Mouse (Mus musculus) kidney, embryonic 16.5 days (tissue): ENCODE measurements around the gene Gm29666. TPM values are rescaled to one million over a fixed set of nuclear protein-coding genes. Genes with fewer than 3 reads are reported as not detected.

Source experiments
- ATAC-seq: fragments of 200-750 bp; cut with Nextera tagmentation; 2 replicates; pipeline ENCODE4 v1.8.0; 2017; ENCODE audit warnings: moderate TSS enrichment; ENCODE audit not compliant: low FRiP score, low TSS enrichment
- H3K27ac ChIP-seq: fragments of 300-500 bp; sonication (generic); 2 replicates; pipeline ENCODE4 v1.5.1; 2014; ENCODE audit warnings: low read length
- H3K27me3 ChIP-seq: fragments of 300-500 bp; sonication (generic); 2 replicates; pipeline ENCODE4 v1.6.1; 2014; ENCODE audit warnings: low read length, control low read depth, mixed read lengths; ENCODE audit not compliant: insufficient read depth
- H3K36me3 ChIP-seq: fragments of 300-500 bp; sonication (generic); 2 replicates; pipeline ENCODE4 v1.6.1; 2014; ENCODE audit warnings: low read length, control low read depth, mixed read lengths; ENCODE audit not compliant: insufficient read depth
- H3K4me1 ChIP-seq: fragments of 300-500 bp; sonication (generic); 2 replicates; pipeline ENCODE4 v1.6.1; 2014; ENCODE audit warnings: low read length, control low read depth, mixed read lengths; ENCODE audit not compliant: insufficient read depth
- H3K4me2 ChIP-seq: fragments of 300-500 bp; sonication (generic); replicated peaks from 2 replicates; pipeline ENCODE4 v1.6.1; 2014; ENCODE audit warnings: low read depth, low read length
- H3K4me3 ChIP-seq: fragments of 300-500 bp; sonication (generic); 2 replicates; pipeline ENCODE4 v1.5.1; 2014; ENCODE audit warnings: mild to moderate bottlenecking, low read length
- H3K9ac ChIP-seq: fragments of 300-500 bp; sonication (generic); replicated peaks from 2 replicates; pipeline ENCODE4 v1.6.1; 2014; ENCODE audit warnings: low read length
- H3K9me3 ChIP-seq: fragments of 300-500 bp; sonication (generic); 2 replicates; pipeline ENCODE4 v1.6.1; 2016; ENCODE audit warnings: low read length, control low read depth
- WGBS: fragments of 180-500 bp; shearing (Covaris S2); extraction: QIAGEN DNeasy Blood & Tissue Kit; methylation state at CpG from one replicate; pipeline ENCODE4 v1.1.7; 2014; 5-methylcytosine and 5-hydroxymethylcytosine counted together
- polyA plus RNA-seq: library from polyadenylated mRNA; unstranded; fragments of >200 nt; fragmentation: Nextera tagmentation; extraction: Ambion mirVana; gene quantifications from 2 replicates; pipeline ENCODE4 v1.2.1, GENCODE M21; 2015

Gm29666 gene
- polyA plus RNA-seq: 0.50 and 0.95 TPM in 2 replicates

- WGBS: 93% methylated on average over 3 of the region's 3 CpGs
- Histone ChIP-seq H3K4me2 (no peak within 1 kb of the TSS), H3K9ac (no peak within 1 kb of the TSS), H3K9me3 (no peaks in the 10 kb centered on the region), H3K27me3 (no peaks in the 10 kb centered on the region), H3K4me3 (no peak within 1 kb of the TSS), H3K4me1 (peaks cover 17% of the 10 kb centered on the region; the same call in 1 of the 2 replicates), H3K36me3 (no peaks in the 10 kb centered on the region), H3K27ac (no peak within 1 kb of the TSS)
- ATAC-seq: no peak
These were observed at the start of gene Gm29666 for GRCm38 (mm10) chr15:84919938-84920337. Gene Gm29666, minus strand, starts transcription at chr15:84920038.

- Histone ChIP-seq H3K9ac (no peak overlapping the region), H3K36me3 (no peaks in the 10 kb centered on the region), H3K4me1 (no peaks in the 10 kb centered on the region), H3K4me2 (no peak overlapping the region), H3K4me3 (no peak overlapping the region), H3K27me3 (no peaks in the 10 kb centered on the region), H3K9me3 (no peaks in the 10 kb centered on the region), H3K27ac (no peak overlapping the region)
- 94% methylated on average over 4 of the region's 4 CpGs for WGBS
- no peak for ATAC-seq
These were observed 48.7 kb upstream of the Gm29666 start for GRCm38 (mm10) chr15:84968534-84968933.

- WGBS: 55% methylated on average over 7 of the region's 7 CpGs
- no peak overlapping the region for H3K27ac ChIP-seq
- ATAC-seq: 0 out of 2 replicates have a peak, but pooled peaks have one; percentile 23
These were observed 45.9 kb upstream of the Gm29666 start for GRCm38 (mm10) chr15:84965575-84966360.

GRCm38 (mm10) chr15:84964771-84965170 lies 44.9 kb upstream of the Gm29666 start:
- no peak overlapping the region for H3K9ac ChIP-seq
- no peak overlapping the region for H3K27ac ChIP-seq
- no peaks in the 10 kb centered on the region for H3K9me3 ChIP-seq
- H3K4me1 ChIP-seq: no peaks in the 10 kb centered on the region
- WGBS: 53% methylated on average over 5 of the region's 5 CpGs
- H3K4me2 ChIP-seq: no peak overlapping the region
- ATAC-seq: no peak
- no peaks in the 10 kb centered on the region for H3K36me3 ChIP-seq
- no peak overlapping the region for H3K4me3 ChIP-seq
- H3K27me3 ChIP-seq: no peaks in the 10 kb centered on the region

More at GRCm38 (mm10) chr15:84965575-84966360, 45.9 kb upstream of the Gm29666 start:
- no peak overlapping the region for H3K4me3 ChIP-seq
- no peak overlapping the region for H3K9ac ChIP-seq
- no peaks in the 10 kb centered on the region for H3K36me3 ChIP-seq
- no peaks in the 10 kb centered on the region for H3K4me1 ChIP-seq
- no peaks in the 10 kb centered on the region for H3K9me3 ChIP-seq
- no peaks in the 10 kb centered on the region for H3K27me3 ChIP-seq
- H3K4me2 ChIP-seq: no peak overlapping the region

- no peak for ATAC-seq
- 79% methylated on average over 2 of the region's 2 CpGs for WGBS
- Histone ChIP-seq H3K27me3 (no peaks in the 10 kb centered on the region), H3K9me3 (no peaks in the 10 kb centered on the region), H3K4me2 (no peak overlapping the region), H3K27ac (no peak overlapping the region), H3K4me1 (no peaks in the 10 kb centered on the region), H3K36me3 (no peaks in the 10 kb centered on the region), H3K9ac (no peak overlapping the region), H3K4me3 (no peak overlapping the region)
These were observed 42.7 kb upstream of the Gm29666 start for GRCm38 (mm10) chr15:84962518-84962917.

GRCm38 (mm10) chr15:84960692-84961091 lies 40.9 kb upstream of the Gm29666 start:
- no peak for ATAC-seq
- Histone ChIP-seq H3K36me3 (no peaks in the 10 kb centered on the region), H3K4me3 (no peak overlapping the region), H3K4me2 (no peak overlapping the region), H3K4me1 (no peaks in the 10 kb centered on the region), H3K9ac (no peak overlapping the region), H3K27me3 (no peaks in the 10 kb centered on the region), H3K9me3 (no peaks in the 10 kb centered on the region), H3K27ac (no peak overlapping the region)
- 21% methylated on average over 8 of the region's 8 CpGs for WGBS

GRCm38 (mm10) chr15:84959891-84960290 lies 40.1 kb upstream of the Gm29666 start:
- ATAC-seq: no peak
- no peaks in the 10 kb centered on the region for H3K27me3 ChIP-seq
- no peak overlapping the region for H3K9ac ChIP-seq
- H3K36me3 ChIP-seq: 0 out of 2 replicates have a peak, but pooled peaks cover 3% of the 10 kb centered on the region
- no peaks in the 10 kb centered on the region for H3K4me1 ChIP-seq
- no peak overlapping the region for H3K4me3 ChIP-seq
- no peaks in the 10 kb centered on the region for H3K9me3 ChIP-seq
- WGBS: 78% methylated on average over 6 of the region's 6 CpGs
- H3K27ac ChIP-seq: no peak overlapping the region
- no peak overlapping the region for H3K4me2 ChIP-seq

- Histone ChIP-seq H3K9ac (no peak overlapping the region), H3K36me3 (0 out of 2 replicates have a peak, but pooled peaks cover 3% of the 10 kb centered on the region), H3K9me3 (no peaks in the 10 kb centered on the region), H3K4me2 (no peak overlapping the region), H3K4me1 (no peaks in the 10 kb centered on the region), H3K27me3 (no peaks in the 10 kb centered on the region), H3K4me3 (no peak overlapping the region), H3K27ac (no peak overlapping the region)
- 91% methylated on average over 3 of the region's 3 CpGs for WGBS
- no peak for ATAC-seq
These were observed 38.5 kb upstream of the Gm29666 start for GRCm38 (mm10) chr15:84958331-84958730.

GRCm38 (mm10) chr15:84957851-84958250 lies 38.0 kb upstream of the Gm29666 start:
- Histone ChIP-seq H3K4me3 (no peak overlapping the region), H3K4me2 (no peak overlapping the region), H3K27ac (no peak overlapping the region), H3K36me3 (peaks cover 8% of the 10 kb centered on the region; the same call in 1 of the 2 replicates), H3K9me3 (no peaks in the 10 kb centered on the region), H3K4me1 (no peaks in the 10 kb centered on the region), H3K27me3 (no peaks in the 10 kb centered on the region), H3K9ac (no peak overlapping the region)
- ATAC-seq: 0 out of 2 replicates have a peak, but pooled peaks have one; percentile 32
- 32% methylated on average over 3 of the region's 3 CpGs for WGBS

GRCm38 (mm10) chr15:84953259-84953658 lies 33.4 kb upstream of the Gm29666 start:
- no peak overlapping the region for H3K27ac ChIP-seq
- no peak for ATAC-seq

More at GRCm38 (mm10) chr15:84953259-84953658, 33.4 kb upstream of the Gm29666 start:
- Histone ChIP-seq H3K27me3 (no peaks in the 10 kb centered on the region), H3K9me3 (no peaks in the 10 kb centered on the region), H3K4me2 (no peak overlapping the region), H3K4me3 (no peak overlapping the region), H3K9ac (no peak overlapping the region), H3K4me1 (no peaks in the 10 kb centered on the region), H3K36me3 (peaks cover 29% of the 10 kb centered on the region)
- 86% methylated on average over 11 of the region's 11 CpGs for WGBS
